Comparison of ENCODE assay signal across 9 mouse cellular contexts in the genomic region with DNA sequence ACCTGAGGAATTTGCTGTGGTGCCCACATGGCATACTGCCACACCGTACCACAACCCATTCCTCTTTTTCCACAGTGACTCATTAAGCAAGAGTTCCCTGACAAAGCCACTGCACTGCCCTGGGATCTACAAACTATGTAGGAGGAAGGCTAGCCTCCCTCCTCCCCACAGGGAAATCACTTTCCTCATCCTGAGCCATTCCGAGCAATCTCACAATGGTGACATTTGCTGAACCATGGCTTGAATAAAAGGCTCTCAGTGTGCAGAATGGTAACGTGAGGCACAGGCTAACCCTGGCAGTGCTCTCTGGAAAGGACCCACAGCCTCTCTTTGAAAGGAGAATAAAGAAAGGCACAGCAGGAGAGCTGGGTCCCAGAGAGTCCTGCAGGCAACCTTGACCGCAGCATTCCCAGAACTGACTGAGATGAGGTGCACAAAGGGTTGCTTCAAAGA. TPM values are rescaled to one million over a fixed set of nuclear protein-coding genes. Genes with fewer than 3 reads are reported as not detected.
DNase-seq lines count a peak whose midpoint lies in the region; ATAC-seq and TF ChIP-seq lines count a peak whose summit lies in the region.
"Had no signal": no experiment of that assay in that cellular context is flagged by ENCODE, and none has a peak within 500 bp of the region (broad histone marks: within the 10 kb centered on the region; RNA-seq: fewer than 3 reads in every experiment).

No protein-coding gene starts in this region.

- 33% methylated on average over 4 of the region's 4 CpGs for WGBS in kidney, postnatal 0 days
- 6% methylated on average over 4 of the region's 4 CpGs for WGBS in hindbrain, embryonic 13.5 days

- H3K27me3 ChIP-seq in kidney, postnatal 0 days (ENCODE audit: insufficient read depth, low read length): no peaks in the 10 kb centered on the region
- H3K27me3 ChIP-seq in hindbrain, embryonic 13.5 days: no peaks in the 10 kb centered on the region

- peak overlapping the region; percentile 97 for H3K27ac ChIP-seq in kidney, postnatal 0 days
- peak overlapping the region; percentile 94; the same call in 1 of the 2 replicates for H3K27ac ChIP-seq in hindbrain, embryonic 13.5 days
- H3K27ac ChIP-seq: liver, embryonic 14.5 days had no signal

- no peak for DNase-seq in kidney, postnatal 0 days (ENCODE audit: low spot score)
- DNase-seq in kidney, adult 9 months: no peak
- peak; percentile 33 for DNase-seq in embryo, embryonic 9.5 days (ENCODE audit: extremely low spot score)
- peak; percentile 36 for DNase-seq in neural tube, embryonic 10.5 days (ENCODE audit: extremely low spot score, low spot score)
- DNase-seq in gastrocnemius, postnatal 25 days: no peak
- no peak for DNase-seq in frontal cortex, adult 2 months (ENCODE audit: extremely low spot score in 1 of 2, low spot score in 1 of 2)
- DNase-seq in thymus, postnatal 10 days (ENCODE audit: low spot score in 2 of 2): no peak

- H3K36me3 ChIP-seq in kidney, postnatal 0 days (ENCODE audit: insufficient read depth, low read length): no peaks in the 10 kb centered on the region
- no peaks in the 10 kb centered on the region for H3K36me3 ChIP-seq in hindbrain, embryonic 13.5 days

- no peak for ATAC-seq in kidney, postnatal 0 days (replicated peaks; ENCODE audit: low FRiP score, low read depth)
- no peak for ATAC-seq in hindbrain, embryonic 13.5 days (ENCODE audit: low FRiP score)

- 0 out of 2 replicates have a peak overlapping the region, but pooled peaks have one; percentile 74 for H3K9ac ChIP-seq in kidney, postnatal 0 days (ENCODE audit: low read depth, low read length)
- H3K9ac ChIP-seq in hindbrain, embryonic 13.5 days: peak overlapping the region; percentile 24; the same call in 1 of the 2 replicates
- H3K9ac ChIP-seq: liver, embryonic 14.5 days had no signal

- no peaks in the 10 kb centered on the region for H3K9me3 ChIP-seq in kidney, postnatal 0 days (replicated peaks; ENCODE audit: low read length)
- no peaks in the 10 kb centered on the region for H3K9me3 ChIP-seq in hindbrain, embryonic 13.5 days

- TF ChIP-seq CTCF in kidney, postnatal 0 days (IDR thresholded peaks at IDR 0.05; ENCODE audit: low read depth): no peak

- H3K4me3 ChIP-seq in kidney, postnatal 0 days (replicated peaks; ENCODE audit: low read depth, low read length): no peak overlapping the region
- 0 out of 2 replicates have a peak overlapping the region, but pooled peaks have one; percentile 62 for H3K4me3 ChIP-seq in hindbrain, embryonic 13.5 days

- peak overlapping the region; percentile 76; the same call in 1 of the 2 replicates for H3K4me2 ChIP-seq in kidney, postnatal 0 days (ENCODE audit: low read length)
- peak overlapping the region; percentile 75 for H3K4me2 ChIP-seq in hindbrain, embryonic 13.5 days

- H3K4me1 ChIP-seq in kidney, postnatal 0 days (replicated peaks; ENCODE audit: insufficient read depth, low read length): 0 out of 2 replicates have a peak, but pooled peaks cover 11% of the 10 kb centered on the region
- H3K4me1 ChIP-seq in hindbrain, embryonic 13.5 days (replicated peaks): peaks cover 36% of the 10 kb centered on the region

RNA-seq across cellular contexts. Expression of a gene that starts 1.6 kb away (rescaled TPM):
- polyA plus RNA-seq in kidney, postnatal 0 days (2015; fragmentation: Nextera tagmentation; extraction: Ambion mirVana): 414 and 447 TPM in 2 replicates
- polyA plus RNA-seq in hindbrain, embryonic 13.5 days (2015; fragmentation: Nextera tagmentation; extraction: Ambion mirVana): 727 and 758 TPM in 2 replicates
- total RNA-seq in gastrocnemius, postnatal 25 days (2021): 100 to 1,000 TPM; 144 to 281 TPM
- 125 and 135 TPM in 2 replicates for polyA plus RNA-seq in frontal cortex, adult 2 months (2012; rRNA removed)

RNA-seq across cellular contexts. Expression of a gene that starts 27.7 kb away (rescaled TPM):
- polyA plus RNA-seq in kidney, postnatal 0 days (2015; fragmentation: Nextera tagmentation; extraction: Ambion mirVana): 12.6 and 14.0 TPM in 2 replicates
- polyA plus RNA-seq in hindbrain, embryonic 13.5 days (2015; fragmentation: Nextera tagmentation; extraction: Ambion mirVana): 7.8 and 9.7 TPM in 2 replicates
- 1 to 10 TPM; 3.8 to 4.6 TPM for total RNA-seq in gastrocnemius, postnatal 25 days (2021)
- 5.7 and 7.7 TPM in 2 replicates for polyA plus RNA-seq in frontal cortex, adult 2 months (2012; rRNA removed)

Comparison
In these comparisons a context has a peak if more than half of its experiments do, and no peak if none do; other contexts are left out.
1. DNase-seq: peak in embryo, embryonic 9.5 days (single experiment) and neural tube, embryonic 10.5 days (single experiment); none in kidney, postnatal 0 days (single experiment), kidney, adult 9 months (single experiment), gastrocnemius, postnatal 25 days (single experiment), frontal cortex, adult 2 months (0 of 2) and thymus, postnatal 10 days (0 of 2).